Mouse (Mus musculus) heart, adult 2 months (tissue): ENCODE results near the gene Tnk2.

Experiments used
- CTCF ChIP-seq: fragments of 200-600 bp; IDR thresholded peaks from 2 replicates; pipeline ENCODE4 v1.8.1; 2022; ENCODE audit warnings: antibody characterized with exemption, mild to moderate bottlenecking, moderate library complexity
- EP300 ChIP-seq: fragments of 200-500 bp; IDR thresholded peaks from 2 replicates; pipeline ENCODE4 v1.6.1; 2011; ENCODE audit warnings: low read depth, low read length, control low read depth; ENCODE audit not compliant: insufficient read depth

DNA sequence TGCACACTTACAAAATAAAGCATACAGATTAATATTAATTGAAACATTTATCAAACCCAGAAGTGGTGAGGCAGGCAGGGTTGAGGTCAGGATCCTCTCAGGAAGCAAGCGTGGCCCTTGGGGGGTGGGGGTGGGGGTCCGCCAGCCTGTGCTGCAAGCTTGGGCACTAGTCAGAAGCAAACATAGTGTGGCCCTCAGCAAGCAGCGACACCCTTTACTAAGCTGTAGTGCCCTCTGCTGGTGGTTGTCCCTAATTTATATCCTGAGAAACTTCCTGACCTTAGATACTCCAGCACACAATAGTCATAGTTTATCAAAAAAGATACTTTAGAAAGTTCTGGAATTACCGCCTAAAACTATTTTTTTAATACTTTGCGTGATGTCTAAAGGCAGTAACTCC is 38.5 kb downstream of the Tnk2 start:
- peak; percentile 76; the same call in 1 of the 2 replicates for TF ChIP-seq EP300
- peak; percentile 87 for TF ChIP-seq CTCF
